Mouse (Mus musculus) urinary bladder, postnatal 4 days (tissue): ENCODE measurements around the gene Col4a2.

Experiments
- DNase-seq, 2 experiments: peaks; one replicate each; pipeline ENCODE4 v3.0.0; 2021 to 2022; ENCODE audit warnings: low spot score in 2 of 2

Col4a2 gene

GRCm38 (mm10) chr8:11312349-11313175 lies at the start of gene Col4a2, which contains the start of gene Col4a1:
Gene Col4a2, plus strand, starts transcription at chr8:11312805.
Gene Col4a1, minus strand, starts transcription at chr8:11312826.
- DNase-seq, result peak; percentile 73 to 77

- DNase-seq, result no peak
These were observed 48.8 kb upstream of the Col4a2 start for GRCm38 (mm10) chr8:11263848-11264247.

DNA sequence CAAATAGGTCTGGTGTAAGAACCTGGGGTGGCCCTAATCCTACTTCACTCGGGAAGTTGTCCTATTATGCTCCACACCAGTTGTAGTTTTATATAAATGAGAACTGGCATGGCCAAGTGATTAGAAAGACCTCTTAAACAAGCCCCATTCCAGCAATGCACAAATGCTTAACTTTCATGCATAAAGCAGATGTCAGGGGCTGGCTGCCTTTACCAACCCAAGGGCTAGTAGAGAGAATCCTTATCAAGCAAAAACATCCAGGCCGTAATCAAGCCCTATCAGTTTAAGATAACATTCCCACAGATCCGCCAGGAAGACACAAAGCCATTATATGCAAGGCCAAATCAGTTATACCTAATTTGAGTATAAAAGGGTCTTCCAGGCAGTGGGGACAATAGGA lies 46.6 kb upstream of the Col4a2 start:
- DNase-seq, result no peak

DNA sequence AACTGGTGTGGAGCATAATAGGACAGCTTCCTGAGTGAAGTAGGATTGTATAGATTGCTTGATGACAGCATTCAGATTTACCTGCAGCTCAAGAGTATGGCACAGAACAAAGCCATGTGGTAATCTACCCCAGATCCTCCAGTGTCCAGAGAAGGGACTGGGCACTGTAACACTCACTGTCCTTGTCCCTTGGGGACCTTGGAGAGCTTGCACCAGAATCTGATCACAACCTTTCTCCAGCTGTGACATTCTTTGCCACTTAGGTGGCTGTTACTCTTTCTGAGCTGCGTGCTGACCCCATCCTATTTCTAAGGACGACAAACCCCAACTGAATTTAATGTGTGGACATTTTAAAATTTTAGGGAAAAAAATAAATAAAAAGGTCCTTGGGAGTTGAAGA lies 46.1 kb upstream of the Col4a2 start:
- DNase-seq, result no peak

- no peak for DNase-seq
These were observed 43.9 kb upstream of the Col4a2 start for GRCm38 (mm10) chr8:11268753-11269152.

GRCm38 (mm10) chr8:11270826-11271225 lies 41.8 kb upstream of the Col4a2 start:
- no peak for DNase-seq

DNA sequence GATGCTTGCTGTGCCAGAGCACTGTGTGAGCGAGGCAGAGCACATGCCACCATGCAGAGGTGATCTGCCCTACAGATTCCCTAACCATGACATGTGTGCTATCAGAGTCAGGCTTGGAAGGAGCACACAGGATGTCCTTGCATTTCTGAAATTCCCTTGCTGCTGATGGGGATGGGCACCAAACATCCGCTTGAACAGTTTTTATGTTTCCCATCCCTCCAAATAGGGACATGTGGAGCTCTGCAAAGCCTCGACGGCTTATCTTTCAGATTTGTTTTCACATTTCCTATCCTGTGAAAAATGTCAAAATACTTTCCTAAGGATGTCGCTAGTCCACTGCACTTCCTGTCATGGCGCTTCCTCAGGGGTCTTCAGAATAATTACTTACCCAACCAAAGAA lies 40.4 kb upstream of the Col4a2 start:
- no peak for DNase-seq

GRCm38 (mm10) chr8:11273506-11274158 lies 39.0 kb upstream of the Col4a2 start:
- DNase-seq, result no peak

DNA sequence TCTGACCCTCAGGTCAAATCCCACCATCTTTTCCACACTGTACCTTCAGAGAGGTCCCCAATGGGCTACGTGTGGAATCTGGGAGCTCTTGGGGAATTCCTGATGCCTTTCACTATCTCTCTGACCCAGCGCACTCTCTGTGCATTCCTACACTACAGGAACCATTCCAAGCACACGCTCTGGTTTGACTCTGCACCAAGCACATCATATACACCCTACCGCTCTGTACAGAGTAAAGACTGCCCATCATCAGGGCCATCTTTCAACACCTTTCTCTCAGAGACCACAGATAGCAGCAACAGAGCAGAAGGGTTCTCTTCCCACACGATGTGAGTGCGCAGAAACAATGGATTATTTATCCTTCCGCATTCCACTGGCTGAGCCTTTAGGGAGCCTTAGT lies 38.2 kb upstream of the Col4a2 start:
- DNase-seq, result no peak

DNA sequence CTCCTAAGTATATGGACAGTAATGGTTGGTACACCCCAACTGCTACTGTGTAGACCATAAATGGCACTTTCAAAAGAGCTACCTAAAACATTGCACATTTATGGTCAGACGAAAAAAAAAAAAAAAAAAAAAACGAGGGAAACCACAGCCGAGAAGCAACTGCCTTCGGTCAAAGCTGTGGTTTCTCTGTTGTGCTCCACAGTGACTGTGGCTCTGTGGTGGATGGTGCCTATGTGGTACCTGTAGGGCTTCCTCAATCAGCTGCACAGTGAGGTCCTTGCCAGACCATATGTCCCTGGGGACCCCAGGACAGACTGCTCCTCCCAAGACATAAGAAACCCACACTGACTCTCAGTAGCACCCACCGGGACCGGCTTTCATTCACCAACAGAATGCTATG lies 36.3 kb upstream of the Col4a2 start:
- no peak for DNase-seq

GRCm38 (mm10) chr8:11277602-11278051 lies 35.0 kb upstream of the Col4a2 start:
- peak in 1 of 2 experiments; percentile 41 for DNase-seq

DNA sequence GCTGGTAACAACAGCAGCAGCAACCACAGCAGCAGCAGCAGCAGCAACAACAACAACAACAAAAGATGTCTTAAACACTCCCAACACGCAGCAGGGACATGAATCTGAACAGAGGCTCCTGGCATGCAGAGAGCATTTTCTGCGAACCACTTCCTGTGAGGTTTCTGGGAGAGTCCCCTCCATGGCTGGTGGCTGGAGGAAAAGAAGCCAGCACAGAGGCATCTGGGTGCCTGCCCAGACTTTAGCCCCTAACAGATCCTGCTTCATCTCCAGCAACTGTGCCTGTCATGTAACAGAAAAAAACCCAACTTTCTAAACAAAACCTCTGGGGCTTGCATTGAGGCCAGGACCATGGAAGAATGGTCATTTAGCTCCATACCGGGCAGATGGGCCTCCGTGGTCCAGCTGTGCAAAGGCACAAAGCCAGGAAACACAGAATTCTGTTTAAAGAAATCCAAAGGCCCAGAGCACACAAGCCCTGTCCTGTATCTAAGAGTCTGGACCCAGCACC lies 34.4 kb upstream of the Col4a2 start:
- peak in 1 of 2 experiments; percentile 38 for DNase-seq

DNA sequence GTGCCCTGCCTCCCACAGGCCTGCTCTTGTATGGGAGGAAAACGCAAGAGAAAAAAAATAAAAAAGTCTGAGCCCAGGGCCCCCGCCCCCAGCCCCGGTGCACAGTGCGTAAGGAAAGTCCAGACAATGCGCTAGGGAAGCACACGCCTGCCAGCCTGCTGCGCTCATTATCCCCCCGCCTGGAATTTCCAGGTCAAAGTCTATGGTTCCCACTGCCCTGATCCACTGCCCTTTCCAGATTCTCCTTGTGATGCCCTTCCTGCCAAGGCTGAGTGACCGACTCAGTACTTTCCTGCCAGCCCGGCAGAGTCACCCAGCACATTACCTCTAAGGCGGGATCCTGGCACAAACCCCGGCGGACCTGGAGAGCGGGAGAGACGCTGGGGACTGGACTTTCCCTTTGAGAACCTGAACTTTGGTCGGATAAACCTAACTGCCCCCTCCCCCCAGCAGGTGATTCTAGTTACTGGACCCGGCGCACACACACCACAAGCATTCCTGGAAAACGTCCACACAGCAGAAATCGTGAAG lies 33.2 kb upstream of the Col4a2 start:
- DNase-seq, result no peak

- DNase-seq, result no peak
These were observed 31.8 kb upstream of the Col4a2 start for GRCm38 (mm10) chr8:11280721-11281268.

- DNase-seq, result no peak
These were observed 30.5 kb upstream of the Col4a2 start for GRCm38 (mm10) chr8:11282139-11282538.

GRCm38 (mm10) chr8:11282696-11283095 lies 29.9 kb upstream of the Col4a2 start:
- DNase-seq, result no peak

GRCm38 (mm10) chr8:11283217-11283616 lies 29.4 kb upstream of the Col4a2 start:
- DNase-seq, result no peak

DNA sequence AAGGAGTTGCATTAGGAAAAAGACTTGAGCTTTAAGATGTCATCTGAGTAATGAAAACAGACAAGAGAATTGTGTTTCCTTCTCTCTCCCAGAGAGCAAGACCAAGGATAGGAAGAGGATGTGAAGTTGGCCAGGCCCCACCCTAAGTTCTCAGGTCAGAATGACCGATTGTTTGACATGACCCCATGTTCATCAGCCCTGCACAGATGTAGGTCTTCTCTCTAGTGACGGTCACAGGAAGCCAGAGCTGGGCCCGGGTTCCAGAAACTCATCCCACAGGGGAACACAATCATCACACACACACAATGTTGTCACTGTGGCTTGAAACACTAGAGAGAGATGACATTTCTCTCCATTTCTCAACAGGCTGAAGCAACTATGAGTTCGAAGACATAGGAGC lies 27.2 kb upstream of the Col4a2 start:
- DNase-seq, result no peak

- no peak for DNase-seq
These were observed 25.5 kb upstream of the Col4a2 start for GRCm38 (mm10) chr8:11287139-11287538.

- no peak for DNase-seq
These were observed 24.3 kb upstream of the Col4a2 start for GRCm38 (mm10) chr8:11288286-11288685.

- DNase-seq, result no peak
These were observed 22.1 kb upstream of the Col4a2 start for GRCm38 (mm10) chr8:11290533-11290932.

GRCm38 (mm10) chr8:11292611-11293010 lies 20.0 kb upstream of the Col4a2 start:
- no peak for DNase-seq
